Mouse (Mus musculus): ENCODE results near the gene Haus6.

The Haus6 gene

DNA sequence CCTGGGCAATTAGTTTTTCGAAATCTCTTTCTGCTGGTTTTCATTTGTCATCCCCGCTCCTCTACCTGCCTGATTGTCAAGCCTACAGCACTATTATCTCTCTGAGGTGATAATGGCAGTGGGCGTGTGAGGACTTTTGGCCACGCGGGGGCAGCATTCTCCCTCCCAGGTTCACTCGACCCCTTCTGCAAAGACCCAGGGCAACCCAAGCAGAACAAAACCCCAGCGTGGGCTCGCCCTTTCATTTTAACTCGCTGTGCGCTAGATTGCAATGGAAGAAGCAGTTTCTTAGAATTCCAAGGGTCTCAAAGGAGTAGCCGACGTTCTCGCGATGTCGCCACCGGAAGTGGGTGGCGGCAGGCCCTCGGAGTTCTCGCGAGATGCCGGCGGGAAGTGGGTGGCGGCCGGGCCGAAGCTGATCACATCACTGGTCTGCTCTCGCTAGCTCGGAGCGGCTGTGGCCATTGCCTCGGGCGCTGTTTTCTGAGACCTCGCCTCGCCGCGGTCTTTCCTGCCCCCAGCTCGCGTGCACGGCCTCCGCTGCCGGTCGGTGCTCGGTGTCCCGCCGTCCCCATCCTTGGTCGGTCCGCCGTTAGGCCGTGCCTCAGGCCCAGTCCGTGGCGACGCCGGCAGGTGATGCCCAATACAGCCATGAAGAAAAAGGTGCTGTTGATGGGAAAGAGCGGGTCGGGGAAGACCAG is 36.4 kb downstream of the Haus6 start, which contains the start of gene Rraga:
Gene Rraga, plus strand, starts transcription at position 386 of the 701 bp plus-strand sequence.
- peak; percentile 91 for DNase-seq (ENCODE audit: low spot score)

DNA sequence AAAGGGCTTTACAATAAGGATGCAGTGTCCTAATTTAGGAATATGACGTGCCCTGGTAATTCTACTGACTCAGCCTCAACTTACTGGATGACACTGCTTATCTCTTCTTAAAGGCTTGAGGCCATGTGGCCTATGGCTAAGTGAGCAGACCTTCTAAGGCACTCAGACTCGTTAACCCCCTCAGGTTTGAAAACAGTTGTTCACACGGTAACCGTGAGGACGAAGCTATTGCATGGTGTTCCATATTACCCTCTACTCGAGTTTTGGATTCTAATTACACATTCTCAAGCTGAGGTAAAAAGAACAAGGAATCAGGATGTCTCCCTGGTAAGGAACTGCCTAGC is 36.9 kb downstream of the Haus6 start:
- no peak for DNase-seq (ENCODE audit: low spot score)

- DNase-seq (ENCODE audit: low spot score) = no peak
These were observed 50.8 kb downstream of the Haus6 start for GRCm38 (mm10) chr4:86561061-86561460.

DNA sequence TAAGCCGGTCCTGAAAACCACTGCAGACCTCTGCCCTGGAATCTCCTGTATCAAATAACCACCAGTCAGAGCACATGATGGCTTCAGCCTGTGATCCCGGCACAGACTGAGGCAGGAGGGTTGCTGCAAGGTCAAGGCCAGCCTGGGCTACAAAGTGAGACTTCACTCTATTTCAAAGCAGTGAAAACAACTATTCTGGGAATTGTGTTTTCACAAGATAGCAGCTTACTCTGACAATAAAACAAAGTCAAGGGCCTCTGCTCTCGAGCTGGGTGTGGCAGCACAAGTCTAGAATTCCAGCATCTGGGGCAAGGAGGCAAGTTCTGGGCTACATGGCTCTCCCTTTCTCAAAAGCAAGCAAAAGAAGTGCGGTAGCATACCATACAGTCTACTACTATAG is 52.8 kb downstream of the Haus6 start:
- DNase-seq (ENCODE audit: low spot score) = no peak

- DNase-seq (ENCODE audit: low spot score) = no peak
These were observed 53.6 kb downstream of the Haus6 start, which contains the start of gene Saxo1 for GRCm38 (mm10) chr4:86558228-86558627. Gene Saxo1 (minus strand): TSS chr4:86558328.

DNA sequence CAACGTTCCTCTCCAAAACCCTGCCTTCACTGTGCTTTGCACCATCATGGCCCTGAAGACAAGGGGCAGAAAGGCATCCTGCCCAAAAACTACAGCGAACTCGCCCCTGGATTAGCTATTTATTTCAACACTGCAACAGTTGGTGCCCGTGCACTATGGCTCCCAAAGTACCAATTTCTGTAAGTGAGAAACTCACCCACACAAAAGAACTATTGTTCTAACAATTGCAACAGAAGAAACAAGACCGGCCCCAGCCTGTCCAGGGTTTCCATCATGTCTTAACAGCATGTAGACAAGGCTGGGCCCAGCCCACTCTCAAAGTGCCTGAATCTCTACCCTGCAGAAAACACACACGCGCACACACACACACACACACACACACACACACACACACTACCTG is 54.5 kb downstream of the Haus6 start:
- no peak for DNase-seq (ENCODE audit: low spot score)

DNA sequence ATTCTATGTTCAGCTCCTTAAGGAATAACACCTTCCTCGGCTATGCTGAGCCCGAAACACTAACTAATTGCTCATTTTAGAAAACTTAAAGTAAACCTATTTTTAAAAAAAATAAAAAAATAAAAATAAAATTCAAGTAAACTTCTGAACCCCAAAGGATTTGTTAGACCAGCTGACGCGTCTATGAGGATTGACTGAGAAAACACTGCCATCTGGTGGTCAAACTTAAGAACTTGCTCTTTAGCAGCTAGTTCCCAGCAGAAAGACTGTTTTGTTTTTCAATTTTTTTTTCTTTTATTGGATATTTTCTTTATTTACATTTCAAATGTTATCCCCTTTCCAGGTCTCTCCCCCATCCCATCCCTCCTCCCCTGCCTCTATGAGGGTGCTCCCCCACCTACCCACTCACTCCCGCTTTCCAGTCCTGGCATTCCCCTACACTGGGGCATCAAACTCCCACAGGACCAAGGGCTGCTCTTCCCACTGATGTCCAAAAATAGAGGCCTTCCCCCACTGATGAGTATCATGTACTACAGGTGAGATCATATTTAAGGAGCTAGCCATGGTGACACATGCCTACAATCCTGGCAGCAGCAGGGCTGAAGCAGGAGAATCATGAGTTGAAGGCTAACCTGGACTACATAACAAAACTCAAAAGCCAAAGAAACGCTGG is 56.7 kb downstream of the Haus6 start:
- DNase-seq (ENCODE audit: low spot score) = no peak

- DNase-seq (ENCODE audit: low spot score) = no peak
These were observed 63.5 kb downstream of the Haus6 start for GRCm38 (mm10) chr4:86548332-86548731.

DNA sequence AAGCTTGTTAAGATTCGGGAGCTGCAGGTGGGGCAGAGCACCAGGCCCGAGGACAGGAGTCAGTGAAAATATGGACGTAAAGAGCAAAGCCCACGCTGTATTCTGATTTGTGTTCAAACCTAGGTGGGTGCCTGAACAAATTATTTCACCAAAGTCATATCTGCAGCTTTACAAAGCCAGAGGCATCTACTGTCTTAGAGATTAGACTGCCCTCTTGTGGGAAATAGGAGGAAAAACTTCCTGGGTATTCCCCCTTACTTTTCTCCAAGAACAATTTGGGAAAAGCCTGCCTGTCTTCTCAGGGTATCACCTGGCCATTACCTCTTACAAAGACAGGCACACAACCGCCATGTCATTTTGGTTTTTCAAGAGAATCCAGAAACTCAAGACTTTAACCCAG is 66.2 kb downstream of the Haus6 start:
- DNase-seq (ENCODE audit: low spot score) = no peak

DNA sequence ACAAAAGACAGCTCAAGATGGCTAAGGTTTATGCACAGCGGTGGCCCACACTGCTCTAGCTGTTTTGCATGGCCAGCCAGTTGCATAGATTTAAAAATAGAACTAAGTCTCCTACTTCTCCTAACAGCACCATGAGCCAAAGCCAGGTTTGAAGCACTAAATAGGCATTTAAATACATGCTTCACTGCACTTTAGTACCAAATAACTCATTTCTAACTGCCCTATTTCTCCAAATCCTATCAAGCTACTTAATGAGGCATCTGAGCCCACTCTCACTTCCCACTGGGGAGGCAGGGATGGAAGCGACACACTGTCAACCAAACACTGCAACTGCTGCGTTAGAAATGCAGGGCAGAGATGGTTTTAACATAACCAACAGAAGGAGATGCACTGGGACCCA is 67.9 kb downstream of the Haus6 start:
- DNase-seq (ENCODE audit: low spot score) = no peak

DNA sequence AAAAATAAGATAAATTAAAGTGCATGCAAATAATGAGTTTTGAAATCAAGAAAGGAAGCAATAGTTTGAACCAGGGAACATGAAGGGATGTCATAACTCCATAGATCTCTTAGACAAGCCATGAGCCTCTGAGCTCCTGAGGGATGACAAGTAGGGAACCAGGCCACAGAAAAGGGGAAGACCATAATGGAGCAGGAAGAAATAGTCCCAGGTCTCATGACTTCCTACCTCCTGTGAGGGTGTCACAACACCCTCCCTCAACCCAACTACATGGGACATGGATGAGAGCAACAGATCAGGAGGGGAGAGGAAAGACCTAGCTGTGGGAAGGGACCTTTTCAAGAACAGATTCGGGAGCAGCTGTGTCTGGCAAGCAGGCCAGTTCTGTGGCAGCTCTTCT is 70.3 kb downstream of the Haus6 start:
- DNase-seq (ENCODE audit: low spot score) = no peak

- no peak for DNase-seq (ENCODE audit: low spot score)
These were observed 72.9 kb downstream of the Haus6 start for GRCm38 (mm10) chr4:86538936-86539335.

DNA sequence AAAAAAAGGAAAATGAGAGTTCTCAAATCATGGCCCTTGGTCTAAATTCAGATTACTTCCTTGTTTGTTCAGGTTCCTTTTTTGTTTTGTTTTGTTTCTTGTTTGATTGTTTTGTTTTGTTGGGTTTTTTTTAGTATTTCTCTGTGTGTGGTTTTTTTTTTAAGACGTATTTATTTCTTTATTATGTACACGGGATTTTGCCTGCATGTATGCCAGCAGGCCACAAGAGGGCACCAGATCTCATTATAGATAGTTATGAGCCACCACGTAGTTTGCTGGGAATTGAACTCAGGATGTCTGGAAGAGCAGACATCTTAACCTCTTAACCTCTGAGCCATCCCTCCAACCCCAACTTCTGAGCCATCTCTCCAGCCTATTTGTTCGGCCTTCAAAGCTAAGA is 73.9 kb downstream of the Haus6 start:
- no peak for DNase-seq (ENCODE audit: low spot score)

DNA sequence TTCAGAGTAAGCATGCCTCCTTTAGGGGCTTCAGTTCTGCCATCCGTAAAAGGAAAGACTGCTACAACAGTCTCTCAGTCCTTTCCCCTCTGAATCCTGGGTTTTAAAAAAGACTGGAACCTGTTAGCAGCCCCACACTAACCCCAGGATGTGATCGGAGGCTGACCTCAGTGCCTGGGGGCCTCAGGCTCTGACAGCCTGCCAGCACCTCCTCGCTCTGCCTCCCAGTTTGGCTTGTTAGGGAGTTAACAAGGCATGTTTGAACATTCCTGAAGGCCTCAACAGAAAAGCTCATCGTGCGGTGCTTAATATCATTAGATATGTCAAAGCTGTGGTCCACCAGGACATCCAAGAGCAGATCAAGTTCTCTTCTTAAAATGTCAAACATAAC is 77.8 kb downstream of the Haus6 start:
- DNase-seq (ENCODE audit: low spot score) = no peak

- DNase-seq (ENCODE audit: low spot score) = no peak
These were observed 78.3 kb downstream of the Haus6 start for GRCm38 (mm10) chr4:86533406-86534090.

GRCm38 (mm10) chr4:86529161-86529560 is 82.7 kb downstream of the Haus6 start:
- no peak for DNase-seq (ENCODE audit: low spot score)
